Mouse (Mus musculus) cerebellum, postnatal 14 days (tissue): ENCODE measurements around the gene Rdm1.
A peak's percentile ranks its signal among the peaks of the same experiment; 100 is the strongest.
"Not testable (repeated sequence)": the region's sequence is repeated elsewhere in the genome, so short reads cannot be mapped to it uniquely, and the experiment has no call there.

Source experiments
- DNase-seq, 2 experiments: peaks; one replicate each; pipeline ENCODE4 v3.0.0; 2021; ENCODE audit warnings: mixed read lengths in 2 of 2

Rdm1 gene

DNA sequence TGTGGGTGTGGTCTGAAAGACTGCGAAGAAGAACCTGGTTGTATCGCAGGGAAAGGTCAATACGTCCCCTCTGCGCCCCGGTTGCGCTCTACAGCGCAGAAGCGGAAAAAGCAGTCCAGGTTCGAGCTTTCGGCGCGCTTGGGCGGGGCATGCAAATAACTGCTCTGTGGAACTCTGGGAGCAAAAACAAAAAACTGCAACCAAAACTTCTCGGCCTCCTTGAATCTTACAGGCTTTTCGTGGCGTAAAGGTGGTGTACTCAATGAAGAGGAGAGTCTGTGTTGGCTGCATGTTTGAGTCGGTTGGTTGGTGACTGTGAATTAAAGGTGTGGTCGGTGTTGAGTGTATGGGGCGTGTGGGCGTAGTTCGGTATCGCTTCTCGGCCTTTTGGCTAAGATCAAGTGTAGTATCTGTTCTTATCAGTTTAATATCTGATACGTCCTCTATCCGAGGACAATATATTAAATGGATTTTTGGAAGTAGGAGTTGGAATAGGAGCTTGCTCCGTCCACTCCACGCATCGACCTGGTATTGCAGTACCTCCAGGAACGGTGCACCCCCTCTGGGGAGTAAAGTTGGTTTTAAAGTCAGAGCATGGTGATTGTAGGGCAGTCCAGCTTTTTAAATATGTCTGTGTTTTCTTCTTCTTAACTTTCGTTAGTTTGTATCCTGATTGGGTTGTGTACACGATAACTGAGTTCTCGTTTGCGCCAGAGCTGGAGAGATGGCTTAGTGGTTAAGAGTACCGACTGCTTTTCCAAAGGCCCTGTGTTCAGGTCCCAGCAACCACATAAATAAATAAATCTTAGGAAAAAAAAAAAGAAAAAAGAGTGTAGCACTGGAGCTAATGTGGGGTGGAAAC is at the start of gene Rdm1:
Gene Rdm1 (plus strand): TSS at position 201 of the 862 bp plus-strand sequence.
- peak; percentile 83 to 89 for DNase-seq

DNA sequence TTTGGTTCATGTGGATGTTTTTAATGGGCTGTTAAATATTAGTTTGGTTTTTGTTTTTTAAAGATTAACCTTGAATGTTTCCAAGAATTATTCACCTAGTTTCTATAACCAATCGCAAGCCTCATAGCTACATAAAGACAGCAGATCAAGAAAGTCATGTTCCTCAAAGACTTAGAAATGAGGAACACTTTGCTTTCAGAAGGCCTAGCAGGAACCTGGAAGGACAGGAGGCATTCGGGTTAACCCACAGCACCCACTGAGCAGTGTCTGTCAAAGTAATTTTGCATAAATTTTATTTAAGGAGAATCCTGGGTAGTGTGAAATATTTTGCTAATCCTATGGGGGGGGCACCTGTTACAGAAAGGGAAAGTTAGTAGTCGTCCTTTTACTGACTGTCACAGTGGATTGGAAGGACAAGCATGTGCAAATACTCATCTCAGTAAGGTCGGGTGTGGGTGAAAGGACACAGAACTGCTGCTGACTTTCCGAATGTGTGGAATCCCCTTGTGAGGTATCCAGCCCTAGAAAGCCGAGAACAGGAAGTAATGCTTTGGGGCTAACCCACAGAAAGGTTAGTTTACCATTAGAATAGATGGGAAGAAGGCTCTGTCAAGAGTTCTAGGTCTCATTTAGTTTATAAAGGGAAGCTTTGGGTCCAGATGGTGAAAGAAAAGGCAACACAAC is 45.8 kb upstream of the Rdm1 start:
- no peak for DNase-seq

- peak; percentile 22 to 30 for DNase-seq
These were observed 44.6 kb upstream of the Rdm1 start, which contains the start of gene Tmem106a for GRCm38 (mm10) chr11:101582054-101583035. Gene Tmem106a (plus strand): TSS chr11:101582242.

DNA sequence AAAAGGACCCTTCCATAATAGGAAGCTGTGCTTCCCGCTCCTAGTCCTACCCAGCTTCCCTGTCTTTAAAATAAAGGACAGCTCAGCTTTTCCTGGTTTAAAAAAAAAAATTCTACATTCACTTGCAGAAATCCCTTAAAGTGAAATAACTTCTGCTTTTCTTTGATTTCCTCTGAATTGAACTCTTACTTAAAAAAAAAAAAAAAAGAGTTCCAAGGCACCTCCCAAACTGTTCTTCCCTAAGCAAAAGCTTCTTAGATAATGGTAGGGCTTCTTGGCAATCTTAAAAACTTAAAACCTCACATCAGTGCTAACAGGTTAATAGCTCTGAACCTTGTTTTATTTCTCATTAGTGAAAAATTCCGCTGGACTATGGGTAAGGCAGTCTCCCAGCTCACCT is 43.8 kb upstream of the Rdm1 start:
- DNase-seq, result no peak

GRCm38 (mm10) chr11:101585031-101585430 is 42.0 kb upstream of the Rdm1 start:
- DNase-seq, result not testable (repeated sequence)

GRCm38 (mm10) chr11:101585805-101586204 is 41.2 kb upstream of the Rdm1 start:
- DNase-seq, result no peak

GRCm38 (mm10) chr11:101587676-101588075 is 39.3 kb upstream of the Rdm1 start:
- no peak for DNase-seq

- DNase-seq, result no peak
These were observed 38.1 kb upstream of the Rdm1 start for GRCm38 (mm10) chr11:101588868-101589267.

GRCm38 (mm10) chr11:101589444-101589843 is 37.6 kb upstream of the Rdm1 start:
- DNase-seq, result peak; percentile 68 to 73

DNA sequence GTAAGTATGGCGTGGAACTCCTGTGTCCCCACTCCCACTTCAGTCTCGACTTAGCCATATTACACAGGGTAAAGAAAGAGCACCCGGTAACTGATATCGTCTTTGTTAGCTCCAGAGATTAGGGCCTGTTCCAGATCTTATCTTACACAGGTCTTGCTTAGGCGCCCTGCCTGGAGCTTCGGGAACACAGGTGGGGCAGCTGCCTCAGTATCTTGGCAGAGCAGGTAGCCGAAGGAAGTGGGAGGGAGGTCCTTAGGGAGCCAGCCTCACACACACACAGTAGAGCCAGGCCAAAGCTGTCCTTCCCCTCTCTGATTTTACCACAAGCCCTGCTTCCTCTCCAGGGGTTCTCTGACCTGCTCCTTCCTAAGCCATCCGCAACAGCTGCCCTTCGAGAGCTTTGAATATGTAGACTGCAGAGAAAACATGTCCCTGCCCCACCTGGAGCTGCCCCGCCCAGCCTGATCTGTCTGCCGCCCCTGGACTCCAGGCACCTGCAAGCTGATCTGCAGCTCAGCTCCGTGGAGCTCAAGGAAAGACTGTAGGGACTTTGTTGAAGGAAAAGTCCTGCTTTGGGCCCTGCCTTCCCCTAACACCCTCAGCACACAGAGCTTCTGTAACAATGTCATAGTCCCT is 36.9 kb upstream of the Rdm1 start:
- no peak for DNase-seq

- DNase-seq, result no peak
These were observed 27.8 kb upstream of the Rdm1 start, which contains the start of gene Gm11634 for GRCm38 (mm10) chr11:101599156-101599555. Gene Gm11634 (minus strand): TSS chr11:101599256.

DNA sequence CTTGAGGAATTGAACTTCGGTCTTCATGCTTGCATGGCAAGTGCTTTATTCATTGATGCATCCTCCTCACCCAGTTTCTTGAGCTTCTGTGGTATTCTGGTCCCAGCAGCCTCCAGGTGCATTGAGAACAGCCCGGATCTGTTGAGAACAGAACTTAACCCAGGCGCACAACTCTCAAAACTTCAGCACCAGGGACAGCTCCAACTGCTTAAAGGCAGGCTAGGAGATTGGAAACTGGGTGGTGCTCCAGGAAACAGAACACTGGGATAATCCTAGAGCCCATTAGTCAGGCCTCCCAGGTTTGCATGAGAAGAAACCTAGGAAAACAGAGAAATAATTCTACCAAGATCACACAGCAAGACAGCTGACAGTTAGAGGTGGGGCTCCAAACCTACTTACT is 24.5 kb upstream of the Rdm1 start:
- no peak for DNase-seq

GRCm38 (mm10) chr11:101604116-101604515 is 22.9 kb upstream of the Rdm1 start:
- no peak for DNase-seq

DNA sequence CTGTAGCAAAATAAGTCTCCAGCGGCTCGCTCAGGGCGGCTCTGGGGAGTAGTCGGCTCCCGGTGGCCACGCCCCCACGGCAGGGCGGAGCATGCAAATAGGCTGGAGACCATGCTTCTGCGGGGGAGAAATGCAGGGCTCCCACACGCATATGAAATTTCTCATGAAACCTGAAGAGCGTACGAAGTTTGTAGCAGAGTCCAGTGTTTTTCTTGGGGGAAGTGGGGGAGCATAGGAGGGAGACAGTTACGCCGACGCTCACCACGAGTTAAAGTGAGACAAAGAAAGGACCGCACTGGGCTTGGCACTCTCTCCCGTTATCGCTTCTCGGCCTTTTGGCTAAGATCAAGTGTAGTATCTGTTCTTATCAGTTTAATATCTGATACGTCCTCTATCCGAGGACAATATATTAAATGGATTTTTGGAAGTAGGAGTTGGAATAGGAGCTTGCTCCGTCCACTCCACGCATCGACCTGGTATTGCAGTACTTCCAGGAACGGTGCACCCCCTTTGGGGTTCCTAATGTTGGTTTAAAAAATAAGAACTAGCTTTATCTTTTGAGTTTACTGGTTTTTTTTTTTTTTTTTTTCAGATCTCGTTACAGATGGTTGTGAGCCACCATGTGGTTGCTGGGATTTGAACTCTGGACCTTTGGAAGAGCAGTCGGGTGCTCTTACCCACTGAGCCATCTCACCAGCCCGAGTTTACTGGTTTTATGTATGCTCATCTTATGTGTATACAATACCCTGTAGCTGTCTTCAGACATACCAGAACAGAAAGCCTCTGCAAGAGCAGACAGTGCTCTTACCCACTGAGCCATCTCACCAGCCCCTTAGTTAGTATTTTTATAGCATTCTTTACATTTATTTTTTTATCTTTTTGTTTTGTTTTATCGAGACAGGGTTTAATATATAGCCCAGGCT is 22.2 kb upstream of the Rdm1 start:
- DNase-seq, result peak; percentile 73 to 75

- DNase-seq, result not testable (repeated sequence)
These were observed 19.9 kb upstream of the Rdm1 start for GRCm38 (mm10) chr11:101607134-101607533.

GRCm38 (mm10) chr11:101610445-101610844 is 16.6 kb upstream of the Rdm1 start:
- DNase-seq, result no peak

GRCm38 (mm10) chr11:101613596-101613995 is 13.4 kb upstream of the Rdm1 start:
- no peak for DNase-seq

DNA sequence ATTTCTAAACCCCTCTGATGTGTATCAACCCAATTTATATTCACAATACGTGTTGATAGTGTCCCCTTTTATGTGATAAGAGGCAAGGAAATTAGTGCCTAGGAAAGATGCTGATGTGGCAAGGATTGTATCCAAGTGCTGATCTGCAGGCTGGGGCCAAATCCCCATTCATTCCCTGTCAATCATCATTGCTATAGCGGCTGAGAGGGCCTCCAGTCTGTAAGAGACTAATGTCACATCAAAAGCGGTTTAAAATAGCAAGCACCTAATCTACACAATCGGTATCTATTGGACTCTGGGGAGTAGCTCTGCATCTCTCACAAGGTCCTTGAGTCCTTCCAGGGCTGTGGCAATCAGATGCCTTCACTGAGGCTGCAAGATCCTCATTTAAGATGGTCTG is 12.9 kb upstream of the Rdm1 start:
- DNase-seq, result no peak

DNA sequence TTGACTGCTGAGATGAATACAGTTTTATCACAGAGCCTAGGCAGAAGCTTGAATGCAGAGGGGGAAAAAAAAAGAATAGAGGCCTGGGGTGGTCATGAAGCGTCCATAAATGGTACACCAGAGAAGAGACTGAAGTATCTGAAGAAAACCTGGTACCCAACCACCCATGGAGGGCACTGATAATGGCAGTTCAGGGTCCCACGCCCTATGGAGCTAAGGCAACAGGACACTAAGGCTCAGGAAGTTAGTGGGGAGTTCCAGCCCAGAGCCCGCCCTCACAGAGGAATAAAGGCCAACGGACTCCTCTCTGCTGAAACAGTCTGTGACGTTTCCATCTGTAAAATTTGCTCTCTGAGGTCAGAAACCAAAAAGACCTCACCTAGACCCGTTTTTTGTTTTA is 11.6 kb upstream of the Rdm1 start:
- no peak for DNase-seq

DNA sequence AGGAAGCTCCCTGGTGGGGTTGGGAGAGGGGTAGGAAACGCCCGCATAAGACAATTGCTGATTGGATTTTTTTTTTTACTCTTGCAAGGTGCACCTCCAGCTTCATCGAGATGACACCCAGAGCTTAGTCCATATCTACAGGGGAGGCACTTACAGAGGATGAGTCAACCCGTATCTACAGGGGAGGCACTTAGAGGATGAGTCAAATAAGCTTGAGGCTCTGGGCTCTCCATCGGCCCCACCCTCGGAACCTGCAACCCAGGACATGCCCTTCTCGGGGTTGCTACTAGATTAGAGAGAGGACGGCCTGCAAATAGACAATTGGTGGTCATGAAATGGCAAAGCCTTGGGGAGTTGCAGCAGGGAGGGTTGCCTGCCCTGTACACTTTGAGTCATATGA is 10.9 kb upstream of the Rdm1 start:
- DNase-seq, result no peak
